ENCODE assay signal across 20 mouse cellular contexts in the genomic region with DNA sequence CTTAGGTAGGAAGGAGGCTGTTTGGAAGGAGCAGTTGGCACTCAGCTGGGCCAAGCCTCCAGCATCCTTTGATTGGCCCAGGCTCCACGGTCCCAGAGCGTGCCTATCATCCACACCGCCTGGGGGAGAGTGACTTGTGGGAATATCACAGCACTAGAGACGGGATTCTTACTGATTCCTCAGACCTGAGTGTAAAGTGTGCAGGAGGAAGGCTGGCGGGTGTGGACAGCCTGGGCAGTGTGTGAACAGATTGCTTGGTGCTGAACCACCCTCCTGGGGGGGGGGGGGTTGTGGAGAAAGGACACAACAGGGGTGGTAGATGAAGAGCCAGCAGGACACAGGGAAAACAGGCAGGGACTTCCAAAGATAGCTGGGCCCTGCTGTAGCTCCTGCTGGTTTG. TPM values are rescaled to one million over a fixed set of nuclear protein-coding genes. Genes with fewer than 3 reads are reported as not detected.
DNase-seq lines count a peak whose midpoint lies in the region; ATAC-seq and TF ChIP-seq lines count a peak whose summit lies in the region.
"Had no signal": no experiment of that assay in that cellular context is flagged by ENCODE, and none has a peak within 500 bp of the region (broad histone marks: within the 10 kb centered on the region; RNA-seq: fewer than 3 reads in every experiment).

No protein-coding gene starts in this region.

- H3K4me2 ChIP-seq in hindbrain, embryonic 11.5 days (replicated peaks; ENCODE audit: low read depth, low read length) = no peak overlapping the region
- peak overlapping the region; percentile 57; the same call in 1 of the 2 replicates for H3K4me2 ChIP-seq in embryonic facial prominence, embryonic 13.5 days
- peak overlapping the region; percentile 65; the same call in 1 of the 2 replicates for H3K4me2 ChIP-seq in liver, embryonic 14.5 days (ENCODE audit: low read depth)
- H3K4me2 ChIP-seq: embryonic facial prominence, embryonic 15.5 days; forebrain, embryonic 13.5 days; lung, embryonic 14.5 days had no signal

- peaks cover 100% of the 10 kb centered on the region for H3K27me3 ChIP-seq in hindbrain, embryonic 10.5 days (ENCODE audit: insufficient read depth, poor library complexity, severe bottlenecking)
- H3K27me3 ChIP-seq in hindbrain, embryonic 11.5 days (ENCODE audit: control insufficient read depth, insufficient read depth, low read length) = peaks cover 97% of the 10 kb centered on the region
- no peaks in the 10 kb centered on the region; the same call in 1 of the 2 replicates for H3K27me3 ChIP-seq in G1E (ENCODE audit: insufficient read depth, low read length)
- peaks cover 100% of the 10 kb centered on the region for H3K27me3 ChIP-seq in embryonic facial prominence, embryonic 13.5 days
- no peaks in the 10 kb centered on the region for H3K27me3 ChIP-seq in liver, embryonic 14.5 days (ENCODE audit: control insufficient read depth, insufficient read depth, low read length)
- H3K27me3 ChIP-seq: Patski had no signal

- no peaks in the 10 kb centered on the region for H3K36me3 ChIP-seq in hindbrain, embryonic 10.5 days
- H3K36me3 ChIP-seq in hindbrain, embryonic 11.5 days (ENCODE audit: control insufficient read depth, insufficient read depth, low read length) = no peaks in the 10 kb centered on the region
- H3K36me3 ChIP-seq in G1E (replicated peaks) = peaks cover 81% of the 10 kb centered on the region
- no peaks in the 10 kb centered on the region for H3K36me3 ChIP-seq in embryonic facial prominence, embryonic 13.5 days
- H3K36me3 ChIP-seq in liver, embryonic 14.5 days (replicated peaks; ENCODE audit: control insufficient read depth, insufficient read depth, low read depth) = peaks cover 71% of the 10 kb centered on the region
- H3K36me3 ChIP-seq: embryonic facial prominence, embryonic 15.5 days; stomach, embryonic 15.5 days had no signal

- H3K9me3 ChIP-seq in hindbrain, embryonic 10.5 days = no peaks in the 10 kb centered on the region
- H3K9me3 ChIP-seq in hindbrain, embryonic 11.5 days (ENCODE audit: control insufficient read depth, low read length) = no peaks in the 10 kb centered on the region
- H3K9me3 ChIP-seq in G1E (replicated peaks) = no peaks in the 10 kb centered on the region
- no peaks in the 10 kb centered on the region for H3K9me3 ChIP-seq in embryonic facial prominence, embryonic 13.5 days
- H3K9me3 ChIP-seq in liver, embryonic 14.5 days (ENCODE audit: control insufficient read depth, low read length) = no peaks in the 10 kb centered on the region
- H3K9me3 ChIP-seq: embryonic facial prominence, embryonic 15.5 days; forebrain, embryonic 13.5 days; stomach, embryonic 15.5 days had no signal

- no peak for ATAC-seq in hindbrain, embryonic 11.5 days (ENCODE audit: low FRiP score)
- no peak for ATAC-seq in G1E (ENCODE audit: extremely low read depth, insufficient number of reproducible peaks, low FRiP score, poor library complexity, severe bottlenecking)
- no peak for ATAC-seq in embryonic facial prominence, embryonic 13.5 days (ENCODE audit: insufficient number of reproducible peaks, insufficient read depth, low FRiP score, low TSS enrichment, low read depth)
- ATAC-seq in liver, embryonic 14.5 days (ENCODE audit: insufficient read depth) = no peak
- ATAC-seq: forebrain, embryonic 13.5 days; Patski had no signal

- no peak for TF ChIP-seq CTCF in G1E (IDR thresholded peaks at IDR 0.05; ENCODE audit: low read depth, low read length)
- no peak for TF ChIP-seq CTCF in liver, embryonic 14.5 days (IDR thresholded peaks at IDR 0.05; ENCODE audit: low read depth)

- no peak for TF ChIP-seq EP300 in liver, embryonic 14.5 days (IDR thresholded peaks at IDR 0.05; ENCODE audit: low read depth)

- no peak overlapping the region for H3K27ac ChIP-seq in hindbrain, embryonic 10.5 days
- H3K27ac ChIP-seq in hindbrain, embryonic 11.5 days (ENCODE audit: low read depth, low read length) = no peak overlapping the region
- no peak overlapping the region for H3K27ac ChIP-seq in embryonic facial prominence, embryonic 13.5 days
- H3K27ac ChIP-seq in liver, embryonic 14.5 days = no peak overlapping the region
- H3K27ac ChIP-seq: forebrain, embryonic 13.5 days; layer of hippocampus, adult 2 months; stomach, embryonic 15.5 days had no signal

- H3K4me1 ChIP-seq in hindbrain, embryonic 10.5 days (replicated peaks) = peaks cover 84% of the 10 kb centered on the region
- peaks cover 12% of the 10 kb centered on the region for H3K4me1 ChIP-seq in hindbrain, embryonic 11.5 days (replicated peaks; ENCODE audit: control insufficient read depth, insufficient read depth, low read length)
- peaks cover 96% of the 10 kb centered on the region for H3K4me1 ChIP-seq in G1E (ENCODE audit: insufficient read depth, low read depth, low read length)
- H3K4me1 ChIP-seq in embryonic facial prominence, embryonic 13.5 days = peaks cover 80% of the 10 kb centered on the region
- H3K4me1 ChIP-seq in liver, embryonic 14.5 days (replicated peaks; ENCODE audit: control insufficient read depth in 2 of 2, insufficient read depth in 2 of 2, low read length in 1 of 2) = peaks cover 16 to 29% of the 10 kb centered on the region in 2 experiments

- H3K4me3 ChIP-seq in hindbrain, embryonic 10.5 days = 0 out of 2 replicates have a peak overlapping the region, but pooled peaks have one; percentile 1
- H3K4me3 ChIP-seq in hindbrain, embryonic 11.5 days (ENCODE audit: low read depth, low read length) = no peak overlapping the region
- H3K4me3 ChIP-seq in G1E (ENCODE audit: low read depth, low read length) = peak overlapping the region; percentile 75; the same call in 1 of the 2 replicates
- H3K4me3 ChIP-seq in embryonic facial prominence, embryonic 13.5 days = no peak overlapping the region
- no peak overlapping the region for H3K4me3 ChIP-seq in liver, embryonic 14.5 days (ENCODE audit: insufficient read depth in 1 of 2, low read depth in 2 of 2, low read length in 2 of 2)
- H3K4me3 ChIP-seq: forebrain, embryonic 13.5 days; layer of hippocampus, adult 2 months; stomach, embryonic 15.5 days had no signal

- DNase-seq in hindbrain, embryonic 10.5 days (ENCODE audit: low spot score) = no peak
- no peak for DNase-seq in hindbrain, embryonic 11.5 days (ENCODE audit: low spot score)
- DNase-seq in G1E (ENCODE audit: low spot score) = no peak
- no peak for DNase-seq in liver, embryonic 14.5 days (ENCODE audit: low read depth in 3 of 3, low spot score in 3 of 3)
- DNase-seq in spleen, postnatal 14 days (ENCODE audit: low spot score in 2 of 2) = no peak
- no peak for DNase-seq in lung, postnatal 14 days
- DNase-seq: adrenal gland, postnatal 36 days; cerebellum, adult 9-10 months; lung, embryonic 14.5 days; midbrain, embryonic 14.5 days; thymus, adult 2 months had no signal

- H3K9ac ChIP-seq in hindbrain, embryonic 11.5 days (ENCODE audit: low read depth, low read length) = no peak overlapping the region
- no peak overlapping the region for H3K9ac ChIP-seq in embryonic facial prominence, embryonic 13.5 days
- H3K9ac ChIP-seq in liver, embryonic 14.5 days (replicated peaks) = no peak overlapping the region
- H3K9ac ChIP-seq: embryonic facial prominence, embryonic 15.5 days; forebrain, embryonic 13.5 days; lung, embryonic 14.5 days; stomach, embryonic 15.5 days had no signal

- WGBS in hindbrain, embryonic 10.5 days = 20% methylated on average over 5 of the region's 5 CpGs
- 24% methylated on average over 5 of the region's 5 CpGs for WGBS in hindbrain, embryonic 11.5 days
- WGBS in embryonic facial prominence, embryonic 13.5 days = 31% methylated on average over 5 of the region's 5 CpGs
- 77% methylated on average over 5 of the region's 5 CpGs for WGBS in liver, embryonic 14.5 days (ENCODE audit: insufficient replicate concordance)

RNA-seq across cellular contexts. Expression of gene Tnfaip2, which starts 4.5 kb away (rescaled TPM):
- 3.0 and 3.2 TPM in 2 replicates for polyA plus RNA-seq in hindbrain, embryonic 10.5 days (2016; fragmentation: Nextera tagmentation; extraction: Ambion mirVana)
- 1.9 and 2.0 TPM in 2 replicates for polyA plus RNA-seq in hindbrain, embryonic 11.5 days (2014; fragmentation: Nextera tagmentation; extraction: Ambion mirVana)
- total RNA-seq in G1E (2014; fragmentation: Nextera tagmentation) = 82.1 and 94.7 TPM in 2 replicates
- 83.6 and 101 TPM in 2 replicates for total RNA-seq in G1E (2017)
- 66.3 and 123 TPM in 2 replicates for polyA plus RNA-seq in G1E (2012)
- polyA plus RNA-seq in embryonic facial prominence, embryonic 13.5 days (2015; fragmentation: Nextera tagmentation; extraction: Ambion mirVana) = 8.1 and 10.6 TPM in 2 replicates
- 57.6 and 61.8 TPM in 2 replicates for polyA plus RNA-seq in liver, embryonic 14.5 days (2012; rRNA removed)
- 78.7 and 88.5 TPM in 2 replicates for polyA plus RNA-seq in liver, embryonic 14.5 days (2014; fragmentation: Nextera tagmentation; extraction: Ambion mirVana)

RNA-seq across cellular contexts. Expression of gene Exoc3l4, which starts 29.9 kb away (rescaled TPM):
- polyA plus RNA-seq in hindbrain, embryonic 10.5 days (2016; fragmentation: Nextera tagmentation; extraction: Ambion mirVana) = 4.7 and 5.4 TPM in 2 replicates
- 3.5 and 3.8 TPM in 2 replicates for polyA plus RNA-seq in hindbrain, embryonic 11.5 days (2014; fragmentation: Nextera tagmentation; extraction: Ambion mirVana)
- total RNA-seq in G1E (2014; fragmentation: Nextera tagmentation) = not detected in 2 replicates
- 0.27 TPM in 1 of 2 replicates, not detected in the other for total RNA-seq in G1E (2017)
- not detected in 2 replicates for polyA plus RNA-seq in G1E (2012)
- 10.2 and 12.7 TPM in 2 replicates for polyA plus RNA-seq in embryonic facial prominence, embryonic 13.5 days (2015; fragmentation: Nextera tagmentation; extraction: Ambion mirVana)
- 18.1 and 20.1 TPM in 2 replicates for polyA plus RNA-seq in liver, embryonic 14.5 days (2012; rRNA removed)
- polyA plus RNA-seq in liver, embryonic 14.5 days (2014; fragmentation: Nextera tagmentation; extraction: Ambion mirVana) = 15.8 and 19.3 TPM in 2 replicates

RNA-seq across cellular contexts. Expression of gene Gm266, which starts 38.9 kb away (rescaled TPM):
- polyA plus RNA-seq in hindbrain, embryonic 10.5 days (2016; fragmentation: Nextera tagmentation; extraction: Ambion mirVana) = 11.6 and 14.1 TPM in 2 replicates
- polyA plus RNA-seq in hindbrain, embryonic 11.5 days (2014; fragmentation: Nextera tagmentation; extraction: Ambion mirVana) = 8.9 and 10.1 TPM in 2 replicates
- not detected in 2 replicates for total RNA-seq in G1E (2014; fragmentation: Nextera tagmentation)
- 0.11 TPM in 1 of 2 replicates, not detected in the other for total RNA-seq in G1E (2017)
- not detected in 2 replicates for polyA plus RNA-seq in G1E (2012)
- polyA plus RNA-seq in embryonic facial prominence, embryonic 13.5 days (2015; fragmentation: Nextera tagmentation; extraction: Ambion mirVana) = 9.5 and 12.1 TPM in 2 replicates
- 0.61 and 0.91 TPM in 2 replicates for polyA plus RNA-seq in liver, embryonic 14.5 days (2012; rRNA removed)
- polyA plus RNA-seq in liver, embryonic 14.5 days (2014; fragmentation: Nextera tagmentation; extraction: Ambion mirVana) = 0.42 and 0.53 TPM in 2 replicates
- total RNA-seq: hematopoietic stem cell, adult 5-6 weeks had no signal

RNA-seq across cellular contexts. Expression of gene Lbhd2, which starts 40.1 kb away (rescaled TPM):
- polyA plus RNA-seq in hindbrain, embryonic 10.5 days (2016; fragmentation: Nextera tagmentation; extraction: Ambion mirVana) = 0.25 TPM in 1 of 2 replicates, not detected in the other
- polyA plus RNA-seq in hindbrain, embryonic 11.5 days (2014; fragmentation: Nextera tagmentation; extraction: Ambion mirVana) = 0.47 TPM in 1 of 2 replicates, not detected in the other
- total RNA-seq in G1E (2014; fragmentation: Nextera tagmentation) (not detected in 2 replicates), G1E (2017) (not detected in 2 replicates)
- polyA plus RNA-seq in G1E (2012) = not detected in 2 replicates
- 2.0 and 3.4 TPM in 2 replicates for polyA plus RNA-seq in embryonic facial prominence, embryonic 13.5 days (2015; fragmentation: Nextera tagmentation; extraction: Ambion mirVana)
- polyA plus RNA-seq in liver, embryonic 14.5 days (2012; rRNA removed) = not detected in 2 replicates
- polyA plus RNA-seq in liver, embryonic 14.5 days (2014; fragmentation: Nextera tagmentation; extraction: Ambion mirVana) = 0.15 and 0.21 TPM in 2 replicates
- total RNA-seq: hematopoietic stem cell, adult 5-6 weeks had no signal
- polyA plus RNA-seq: C2C12; gonadal fat pad, adult 2 months; Patski had no signal

Comparison
In these comparisons a context has a peak if more than half of its experiments do, and no peak if none do; other contexts are left out.
1. H3K4me3 ChIP-seq: peak in hindbrain, embryonic 10.5 days (single experiment) and G1E (single experiment); none in hindbrain, embryonic 11.5 days (single experiment), embryonic facial prominence, embryonic 13.5 days (single experiment) and liver, embryonic 14.5 days (0 of 2).